Mouse (Mus musculus) CH12.LX (cell line): ENCODE data around the gene Rab20. TPM values are rescaled to one million over a fixed set of nuclear protein-coding genes. Genes with fewer than 3 reads are reported as not detected.

ENCODE experiments used
- DNase-seq: peaks from one replicate; pipeline ENCODE4 v3.0.0-alpha.2; 2013; ENCODE audit errors: extremely low read depth
- H3K27ac ChIP-seq: 2 replicates; pipeline ENCODE4 v1.5.1; 2012; ENCODE audit warnings: low read depth, mild to moderate bottlenecking, control low read depth, moderate library complexity; ENCODE audit not compliant: insufficient read depth
- H3K27me3 ChIP-seq: replicated peaks from 2 replicates; pipeline ENCODE3; 2012; ENCODE audit warnings: inconsistent platforms
- H3K36me3 ChIP-seq, 2 experiments: replicated peaks in 1 of 2; 2 replicates each; pipeline versions ENCODE3 to v1.6.1; 2012; ENCODE audit warnings: inconsistent platforms in 1 of 2, low read length in 1 of 2, mild to moderate bottlenecking in 1 of 2, mixed read lengths in 1 of 2, moderate library complexity in 1 of 2; ENCODE audit not compliant: control insufficient read depth in 1 of 2, insufficient read depth in 1 of 2
- H3K4me1 ChIP-seq, 2 experiments: 2 replicates each; pipeline ENCODE4 v1.6.1; 2012; ENCODE audit warnings: inconsistent platforms in 1 of 2, moderate library complexity in 1 of 2; ENCODE audit not compliant: insufficient read depth in 2 of 2, control insufficient read depth in 1 of 2
- H3K4me2 ChIP-seq: 2 replicates; pipeline ENCODE4 v1.6.1; 2012; ENCODE audit warnings: low read depth, mild to moderate bottlenecking, control low read depth; ENCODE audit not compliant: poor library complexity, insufficient read depth, severe bottlenecking
- H3K4me3 ChIP-seq, 3 experiments: fragments of 150-350 bp in 1 of 3; sonication (generic) in 1 of 3; replicated peaks in 1 of 3; 2 replicates each; pipeline versions ENCODE3 to v1.5.1; 2011 to 2012; ENCODE audit warnings: low read depth in 2 of 3, low read length in 2 of 3, mild to moderate bottlenecking in 2 of 3, moderate library complexity in 2 of 3, control low read depth in 1 of 3, improper control_type of control experiment in 1 of 3, inconsistent platforms in 1 of 3, mixed read lengths in 1 of 3; ENCODE audit not compliant: poor library complexity in 1 of 3
- H3K79me2 ChIP-seq: replicated peaks from 2 replicates; pipeline ENCODE4 v1.6.1; 2012; ENCODE audit warnings: mild to moderate bottlenecking, moderate library complexity; ENCODE audit not compliant: control insufficient read depth, poor library complexity, insufficient read depth, severe bottlenecking; ENCODE audit errors: extremely low read depth
- H3K9ac ChIP-seq: 2 replicates; pipeline ENCODE4 v1.6.1; 2012; ENCODE audit warnings: low read depth, mild to moderate bottlenecking, control low read depth, moderate library complexity; ENCODE audit not compliant: insufficient read depth
- H3K9me3 ChIP-seq: replicated peaks from 2 replicates; pipeline ENCODE3; 2012; ENCODE audit warnings: low read length, inconsistent platforms, mixed read lengths
- BHLHE40 ChIP-seq: IDR thresholded peaks from 2 replicates; pipeline ENCODE4 v1.6.1; 2011; ENCODE audit warnings: mild to moderate bottlenecking, low read depth, low read length, improper control_type of control experiment
- CHD1 ChIP-seq: IDR thresholded peaks from 2 replicates; pipeline ENCODE4 v1.6.1; 2012; ENCODE audit warnings: low read depth, low read length, improper control_type of control experiment, inconsistent platforms
- CHD2 ChIP-seq: IDR thresholded peaks from 2 replicates; pipeline ENCODE4 v1.6.1; 2011; ENCODE audit warnings: low read length, improper control_type of control experiment
- CTCF ChIP-seq, 2 experiments: IDR thresholded peaks in 1 of 2; conservative IDR thresholded peaks in 1 of 2; 2 replicates each; pipeline ENCODE4 v1.5.1; 2011 to 2012; ENCODE audit warnings: low read depth in 2 of 2, low read length in 2 of 2, improper control_type of control experiment in 1 of 2, inconsistent platforms in 1 of 2, mild to moderate bottlenecking in 1 of 2, moderate library complexity in 1 of 2
- E2F4 ChIP-seq: IDR thresholded peaks from 2 replicates; pipeline ENCODE4 v1.6.1; 2011; ENCODE audit warnings: low read depth, low read length, improper control_type of control experiment; ENCODE audit not compliant: insufficient replicate concordance
- ELF1 ChIP-seq: IDR thresholded peaks from 2 replicates; pipeline ENCODE4 v1.6.1; 2014; ENCODE audit warnings: low read depth, mild to moderate bottlenecking, inconsistent platforms, low read length, improper control_type of control experiment
- GABPA ChIP-seq: IDR thresholded peaks from 2 replicates; pipeline ENCODE4 v1.6.1; 2012; ENCODE audit warnings: low read depth, low read length, improper control_type of control experiment, inconsistent platforms; ENCODE audit not compliant: insufficient replicate concordance
- HCFC1 ChIP-seq: IDR thresholded peaks from 2 replicates; pipeline ENCODE4 v1.6.1; 2012; ENCODE audit warnings: low read depth, mild to moderate bottlenecking, inconsistent platforms, low read length, improper control_type of control experiment
- IRF4 ChIP-seq: IDR thresholded peaks from 2 replicates; pipeline ENCODE4 v1.6.1; 2014; ENCODE audit warnings: low read depth, mild to moderate bottlenecking, inconsistent platforms, low read length, improper control_type of control experiment
- KAT2A ChIP-seq: IDR thresholded peaks from 2 replicates; pipeline ENCODE4 v1.6.1; 2012; ENCODE audit warnings: low read length, improper control_type of control experiment, inconsistent platforms; ENCODE audit not compliant: insufficient replicate concordance
- MAX ChIP-seq: IDR thresholded peaks from 2 replicates; pipeline ENCODE4 v1.6.1; 2011; ENCODE audit warnings: low read length, improper control_type of control experiment
- MAZ ChIP-seq: IDR thresholded peaks from 2 replicates; pipeline ENCODE4 v1.6.1; 2012; ENCODE audit warnings: low read depth, mild to moderate bottlenecking, inconsistent platforms, low read length, improper control_type of control experiment, moderate library complexity
- MEF2A ChIP-seq: IDR thresholded peaks from 2 replicates; pipeline ENCODE4 v1.6.1; 2014; ENCODE audit warnings: low read depth, mild to moderate bottlenecking, inconsistent platforms, low read length, improper control_type of control experiment, borderline replicate concordance
- MXI1 ChIP-seq: IDR thresholded peaks from 2 replicates; pipeline ENCODE4 v1.6.1; 2011; ENCODE audit warnings: mild to moderate bottlenecking, low read depth, low read length, improper control_type of control experiment
- MYC ChIP-seq: IDR thresholded peaks from 2 replicates; pipeline ENCODE4 v1.6.1; 2011; ENCODE audit warnings: low read depth, mild to moderate bottlenecking, improper control_type of control experiment, low read length
- NELFE ChIP-seq: IDR thresholded peaks from 2 replicates; pipeline ENCODE4 v1.6.1; 2011; ENCODE audit warnings: low read depth, low read length, improper control_type of control experiment
- NRF1 ChIP-seq: IDR thresholded peaks from 2 replicates; pipeline ENCODE4 v1.6.1; 2014; ENCODE audit warnings: low read depth, mild to moderate bottlenecking, inconsistent platforms, low read length, improper control_type of control experiment, moderate library complexity
- POLR2A ChIP-seq: IDR thresholded peaks from 2 replicates; pipeline ENCODE4 v1.6.1; 2011; ENCODE audit warnings: low read depth, mild to moderate bottlenecking, improper control_type of control experiment, low read length
- RCOR1 ChIP-seq: conservative IDR thresholded peaks from 2 replicates; pipeline ENCODE4 v1.6.1; 2012; ENCODE audit warnings: low read depth, mild to moderate bottlenecking, inconsistent platforms, low read length, improper control_type of control experiment
- SIN3A ChIP-seq: IDR thresholded peaks from 2 replicates; pipeline ENCODE4 v1.6.1; 2012; ENCODE audit warnings: low read length, improper control_type of control experiment, inconsistent platforms
- SMC3 ChIP-seq: IDR thresholded peaks from 2 replicates; pipeline ENCODE4 v1.6.1; 2011; ENCODE audit warnings: low read depth, low read length, improper control_type of control experiment
- TBP ChIP-seq: conservative IDR thresholded peaks from 2 replicates; pipeline ENCODE4 v1.6.1; 2011; ENCODE audit warnings: low read depth, low read length, improper control_type of control experiment
- TCF12 ChIP-seq: IDR thresholded peaks from 2 replicates; pipeline ENCODE4 v1.6.1; 2014; ENCODE audit warnings: low read depth, mild to moderate bottlenecking, inconsistent platforms, low read length, improper control_type of control experiment
- UBTF ChIP-seq: IDR thresholded peaks from 2 replicates; pipeline ENCODE4 v1.6.1; 2012; ENCODE audit warnings: low read depth, mild to moderate bottlenecking, inconsistent platforms, low read length, improper control_type of control experiment, moderate library complexity
- USF2 ChIP-seq: conservative IDR thresholded peaks from 2 replicates; pipeline ENCODE4 v1.6.1; 2011; ENCODE audit warnings: low read depth, low read length, improper control_type of control experiment
- ZMIZ1 ChIP-seq: IDR thresholded peaks from 2 replicates; pipeline ENCODE4 v1.6.1; 2012; ENCODE audit warnings: low read depth, mild to moderate bottlenecking, inconsistent platforms, low read length, improper control_type of control experiment
- dilution Hi-C: fragments of 300-500 bp; cut with MboI; formaldehyde crosslinking; loops from 2 replicates; pipeline ENCODE4 v1.14.3; 2020; ENCODE audit warnings: low sequenced_read_pairs; ENCODE audit not compliant: extremely low pct_unique_long_range_greater_than_20kb, extremely low pct_ligation_motif_present
- in situ Hi-C: fragments of 300-500 bp; cut with MboI; formaldehyde crosslinking; loops from 3 replicates; pipeline ENCODE4 v1.14.3; 2019; ENCODE audit warnings: low sequenced_read_pairs, low pct_ligation_motif_present, low pct_unique_long_range_greater_than_20kb, mixed read lengths
- polyA plus RNA-seq: library from polyadenylated mRNA; unstranded; fragments of >175 nt; gene quantifications from 2 replicates; pipeline ENCODE4 v1.2.1, GENCODE M21; 2012; ENCODE audit warnings: low read depth; ENCODE audit not compliant: insufficient read length
- total RNA-seq, 2 experiments: library from RNA; depleted of rRNA; stranded (reverse); fragments of 300-350 nt in 1 of 2; fragments of >200 nt in 1 of 2; gene quantifications; 2 replicates each; pipeline ENCODE4 v1.2.3; 2012 to 2014

Rab20 gene
- total and polyA plus RNA-seq, 3 experiments, result 12.8 to 22.8 (median 18.2) TPM

- no peaks in the 10 kb centered on the region for H3K27me3 ChIP-seq
- H3K9ac ChIP-seq, result peak overlapping the region; percentile 83
- H3K4me2 ChIP-seq, result peak overlapping the region; percentile 54
- H3K9me3 ChIP-seq, result no peaks in the 10 kb centered on the region
- no peak overlapping the region for H3K27ac ChIP-seq
- in situ Hi-C loops, result no loop called here
- peaks cover 5 to 31% of the 10 kb centered on the region in 2 experiments for H3K4me1 ChIP-seq
- no peak for DNase-seq
- dilution Hi-C loops, result no loop called here
- no peak for TF ChIP-seq GABPA
- TF ChIP-seq SMC3, result no peak
- TF ChIP-seq USF2, result no peak
- no peak for TF ChIP-seq E2F4
- H3K79me2 ChIP-seq, result peaks cover 30% of the 10 kb centered on the region
- H3K4me3 ChIP-seq, result peak overlapping the region; percentile 14 to 97 (median 84)
- peaks cover 15 to 36% of the 10 kb centered on the region in 2 experiments for H3K36me3 ChIP-seq
Observed at GRCm38 (mm10) chr8:11498281-11498680, 19.8 kb upstream of the Rab20 start.

GRCm38 (mm10) chr8:11497017-11497990, 18.8 kb upstream of the Rab20 start, which contains the start of gene Naxd:
Gene Naxd, plus strand, starts transcription at chr8:11497506.
- Histone ChIP-seq H3K9me3 (no peaks in the 10 kb centered on the region), H3K79me2 (peaks cover 30% of the 10 kb centered on the region), H3K36me3 (peaks cover 7 to 28% of the 10 kb centered on the region in 2 experiments), H3K4me2 (peak within 1 kb of the TSS; percentile 89), H3K4me3 (peak within 1 kb of the TSS; percentile 84 to 97 (median 95)), H3K27ac (0 out of 2 replicates have a peak within 1 kb of the TSS, but pooled peaks have one; percentile 33), H3K9ac (peak within 1 kb of the TSS; percentile 83), H3K4me1 (peaks cover 5 to 31% of the 10 kb centered on the region in 2 experiments), H3K27me3 (no peaks in the 10 kb centered on the region)
- dilution Hi-C loops (no loop called here), in situ Hi-C loops (no loop called here)
- TF ChIP-seq TBP (peak; percentile 62; the same call in 1 of the 2 replicates), MYC (peak; percentile 18; the same call in 1 of the 2 replicates), BHLHE40 (no peak), KAT2A (peak; percentile 91; the same call in 1 of the 2 replicates), RCOR1 (no peak), ZMIZ1 (peak; percentile 53; the same call in 1 of the 2 replicates), MEF2A (peak; percentile 61; the same call in 1 of the 2 replicates), CHD2 (peak; percentile 69; the same call in 1 of the 2 replicates), MAX (peak; percentile 18; the same call in 1 of the 2 replicates), POLR2A (peak; percentile 92), ELF1 (peak; percentile 99), USF2 (no peak), GABPA (no peak; the same call in 1 of the 2 replicates), NELFE (peak; percentile 92), CHD1 (no peak), UBTF (no peak), TCF12 (peak; percentile 82), MAZ (no peak), MXI1 (peak; percentile 93), IRF4 (peak; percentile 33; the same call in 1 of the 2 replicates), CTCF (conservative IDR thresholded peaks at IDR 0.05 in 1 of 2, IDR thresholded peaks at IDR 0.05 in 1 of 2; ENCODE audit: low read depth in 2 of 2, low read length in 2 of 2) (no peak), SIN3A (peak; percentile 89), HCFC1 (peak; percentile 93), NRF1 (peak; percentile 73)
- DNase-seq, result peak; percentile 82
